Mouse (Mus musculus) C2C12 (cell line): ENCODE measurements around the gene Mrtfa.

Source experiments
- CTCF ChIP-seq: IDR thresholded peaks from one replicate; pipeline ENCODE4 v1.5.1; 2011; ENCODE audit not compliant: control insufficient read depth, insufficient read depth, insufficient read length
- MAX ChIP-seq: IDR thresholded peaks from one replicate; pipeline ENCODE4 v1.6.1; 2011; ENCODE audit warnings: mild to moderate bottlenecking, control low read depth
- MYOD1 ChIP-seq: IDR thresholded peaks from one replicate; pipeline ENCODE4 v1.6.1; 2011; ENCODE audit warnings: low read depth; ENCODE audit not compliant: control insufficient read depth, insufficient read length
- MYOG ChIP-seq: IDR thresholded peaks from one replicate; pipeline ENCODE4 v1.6.1; 2011; ENCODE audit not compliant: control insufficient read depth, insufficient read length; ENCODE audit errors: extremely low read depth

- no peak for TF ChIP-seq CTCF
- no peak for TF ChIP-seq MAX
- no peak for TF ChIP-seq MYOD1
- TF ChIP-seq MYOG: no peak
Measured at GRCm38 (mm10) chr15:81098689-81099088, 91.9 kb downstream of the Mrtfa start.
